Mouse (Mus musculus) cerebellum, adult 2 months (tissue): ENCODE measurements around the gene Zscan21.

Experiments used
- CTCF ChIP-seq: fragments of 200-500 bp; IDR thresholded peaks from 2 replicates; pipeline ENCODE4 v1.5.1; 2011; ENCODE audit warnings: low read depth, mild to moderate bottlenecking, control low read depth, low read length, moderate library complexity, borderline replicate concordance; ENCODE audit not compliant: insufficient read depth
- POLR2A ChIP-seq: fragments of 200-500 bp; IDR thresholded peaks from 2 replicates; pipeline ENCODE4 v1.6.1; 2011; ENCODE audit warnings: low read length, control low read depth, borderline replicate concordance; ENCODE audit not compliant: insufficient read depth

- TF ChIP-seq POLR2A (no peak), CTCF (no peak)
Observed at GRCm38 (mm10) chr5:138090737-138091136, 26.0 kb upstream of the Zscan21 start.
